Mouse (Mus musculus) lung, postnatal 0 days (tissue): ENCODE measurements around the gene Pitpnc1. TPM values are rescaled to one million over a fixed set of nuclear protein-coding genes. Genes with fewer than 3 reads are reported as not detected.
A peak's percentile ranks its signal among the peaks of the same experiment; 100 is the strongest.
"Not testable (repeated sequence)": the region's sequence is repeated elsewhere in the genome, so short reads cannot be mapped to it uniquely, and the experiment has no call there.

Source experiments
- ATAC-seq: fragments of 200-750 bp; cut with Nextera tagmentation; 2 replicates; pipeline ENCODE4 v1.8.0; 2017; ENCODE audit warnings: moderate library complexity
- DNase-seq: peaks from one replicate; pipeline ENCODE4 v3.0.0-alpha.2; 2016; ENCODE audit warnings: low spot score
- H3K27ac ChIP-seq: fragments of 300-500 bp; sonication (generic); 2 replicates; pipeline ENCODE4 v1.5.1; 2014; ENCODE audit warnings: antibody characterized with exemption, mild to moderate bottlenecking, low read length, mixed read lengths
- H3K27me3 ChIP-seq: fragments of 300-500 bp; sonication (generic); replicated peaks from 2 replicates; pipeline ENCODE4 v1.6.1; 2014; ENCODE audit warnings: low read length, mixed read lengths; ENCODE audit not compliant: insufficient read depth
- H3K36me3 ChIP-seq: fragments of 300-500 bp; sonication (generic); 2 replicates; pipeline ENCODE4 v1.6.1; 2014; ENCODE audit warnings: low read length, mixed read lengths; ENCODE audit not compliant: insufficient read depth
- H3K4me1 ChIP-seq: fragments of 300-500 bp; sonication (generic); 2 replicates; pipeline ENCODE4 v1.6.1; 2014; ENCODE audit warnings: antibody characterized with exemption, low read depth, low read length, mixed read lengths; ENCODE audit not compliant: insufficient read depth
- H3K4me2 ChIP-seq: fragments of 300-500 bp; sonication (generic); replicated peaks from 2 replicates; pipeline ENCODE4 v1.6.1; 2014; ENCODE audit warnings: low read depth, mild to moderate bottlenecking, low read length, moderate library complexity, mixed read lengths
- H3K4me3 ChIP-seq: fragments of 300-500 bp; sonication (generic); 2 replicates; pipeline ENCODE4 v1.5.1; 2014; ENCODE audit warnings: low read depth, low read length
- H3K9ac ChIP-seq: fragments of 300-500 bp; sonication (generic); replicated peaks from 2 replicates; pipeline ENCODE4 v1.6.1; 2014; ENCODE audit warnings: low read depth, mild to moderate bottlenecking
- H3K9me3 ChIP-seq: fragments of 300-500 bp; sonication (generic); 2 replicates; pipeline ENCODE4 v1.6.1; 2016; ENCODE audit warnings: low read length, mixed read lengths
- CTCF ChIP-seq: IDR thresholded peaks from 2 replicates; pipeline ENCODE4 v1.5.1; 2016; ENCODE audit warnings: antibody characterized with exemption, mild to moderate bottlenecking
- EP300 ChIP-seq: IDR thresholded peaks from 2 replicates; pipeline ENCODE4 v1.6.1; 2016; ENCODE audit warnings: antibody characterized with exemption, mild to moderate bottlenecking, control low read depth
- WGBS: fragments of 180-500 bp; shearing (Covaris S2); extraction: QIAGEN DNeasy Blood & Tissue Kit; methylation state at CpG from one replicate; pipeline ENCODE4 v1.1.7; 2014; 5-methylcytosine and 5-hydroxymethylcytosine counted together
- polyA plus RNA-seq: library from polyadenylated mRNA; unstranded; fragments of >200 nt; fragmentation: Nextera tagmentation; extraction: Ambion mirVana; gene quantifications from 2 replicates; pipeline ENCODE4 v1.2.1, GENCODE M21; 2015

Pitpnc1 gene
- polyA plus RNA-seq, 1 experiment from 2014 or later, result 16.3 TPM

GRCm38 (mm10) chr11:107509631-107510338 lies 39.3 kb upstream of the Pitpnc1 start:
- Histone ChIP-seq H3K4me1 (no peaks in the 10 kb centered on the region; the same call in 1 of the 2 replicates), H3K4me3 (no peak overlapping the region), H3K4me2 (no peak overlapping the region), H3K27me3 (no peaks in the 10 kb centered on the region), H3K9me3 (no peaks in the 10 kb centered on the region), H3K9ac (no peak overlapping the region), H3K27ac (no peak overlapping the region), H3K36me3 (no peaks in the 10 kb centered on the region)
- WGBS, result 23% methylated on average over 11 of the region's 11 CpGs
- ATAC-seq, result peak; percentile 22
- DNase-seq, result peak; percentile 40
- TF ChIP-seq EP300 (no peak), CTCF (peak; percentile 57)

DNA sequence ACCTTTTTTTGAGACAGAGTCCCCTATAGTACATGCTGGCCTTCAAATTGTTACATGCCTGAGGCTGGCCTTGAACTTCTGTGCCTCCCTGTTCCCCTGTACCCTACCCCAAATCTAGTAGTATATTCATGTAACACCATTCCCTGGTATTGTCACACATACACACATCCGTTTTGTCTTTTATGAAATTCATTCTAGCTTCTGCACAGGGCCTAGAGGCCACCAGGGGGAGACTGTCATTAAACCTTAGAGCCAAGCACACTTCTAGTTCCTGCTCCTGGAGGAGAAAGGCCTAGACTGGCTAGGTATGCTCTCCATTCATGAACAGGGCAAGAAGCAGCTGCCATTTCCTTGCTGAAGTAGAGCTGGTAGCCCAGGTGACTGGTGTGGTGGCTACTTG lies 35.8 kb upstream of the Pitpnc1 start:
- H3K4me2 ChIP-seq, result no peak overlapping the region
- H3K9ac ChIP-seq, result no peak overlapping the region
- no peak overlapping the region for H3K27ac ChIP-seq
- ATAC-seq (no peak), DNase-seq (peak; percentile 47)
- H3K27me3 ChIP-seq, result no peaks in the 10 kb centered on the region
- TF ChIP-seq CTCF, result peak; percentile 64
- no peak for TF ChIP-seq EP300
- H3K4me1 ChIP-seq, result no peaks in the 10 kb centered on the region; the same call in 1 of the 2 replicates
- 48% methylated on average over 1 of the region's 1 CpGs for WGBS
- no peaks in the 10 kb centered on the region for H3K9me3 ChIP-seq
- H3K4me3 ChIP-seq, result no peak overlapping the region
- no peaks in the 10 kb centered on the region for H3K36me3 ChIP-seq

DNA sequence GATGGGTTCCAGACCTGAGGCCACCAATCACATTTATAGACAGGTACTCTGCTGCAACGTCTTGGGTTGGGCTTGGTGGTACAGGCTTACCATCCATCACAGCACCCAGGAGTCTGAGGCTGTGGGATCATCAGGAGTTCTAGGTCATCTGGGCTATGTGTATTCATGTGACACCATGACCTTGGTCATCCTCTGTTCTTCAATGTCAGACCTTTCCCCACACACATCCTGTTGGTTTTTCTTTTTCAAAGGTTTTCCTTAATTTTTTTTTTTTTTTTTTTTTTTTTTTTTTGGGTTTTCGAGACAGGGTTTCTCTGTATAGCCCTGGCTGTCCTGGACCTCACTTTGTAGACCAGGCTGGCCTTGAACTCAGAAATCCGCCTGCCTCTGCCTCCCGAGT lies 33.9 kb upstream of the Pitpnc1 start:
- H3K36me3 ChIP-seq, ATAC-seq, H3K9ac ChIP-seq, H3K4me1 ChIP-seq, H3K27me3 ChIP-seq, H3K9me3 ChIP-seq, H3K4me2 ChIP-seq, H3K27ac ChIP-seq, H3K4me3 ChIP-seq, DNase-seq: not testable (repeated sequence)
- WGBS, result 93% methylated on average over 3 of the region's 4 CpGs

DNA sequence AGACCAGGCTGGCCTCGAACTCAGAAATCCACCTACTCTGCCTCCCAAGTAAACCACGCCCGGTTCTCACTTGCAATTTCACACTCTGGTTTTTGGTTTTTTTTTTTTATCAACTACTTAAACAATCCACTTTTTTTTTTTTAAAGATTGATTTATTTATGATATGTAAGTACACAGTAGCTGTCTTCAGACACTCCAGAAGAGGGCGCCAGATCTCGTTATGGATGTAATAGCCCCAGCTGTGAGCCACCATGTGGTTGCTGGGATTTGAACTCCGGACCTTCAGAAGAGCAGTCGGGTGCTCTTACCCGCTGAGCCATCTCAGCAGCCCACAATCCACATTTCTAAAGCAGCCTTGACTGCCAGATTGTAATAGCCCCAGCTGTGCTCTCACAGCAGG lies 32.3 kb upstream of the Pitpnc1 start:
- H3K27me3 ChIP-seq, result no peaks in the 10 kb centered on the region
- no peaks in the 10 kb centered on the region for H3K9me3 ChIP-seq
- H3K4me3 ChIP-seq, result no peak overlapping the region
- no peak for ATAC-seq
- H3K27ac ChIP-seq, result no peak overlapping the region
- no peaks in the 10 kb centered on the region for H3K4me1 ChIP-seq
- peak; percentile 27; the same call in 1 of the 2 replicates for TF ChIP-seq CTCF
- no peak for TF ChIP-seq EP300
- no peak overlapping the region for H3K9ac ChIP-seq
- peaks cover 1% of the 10 kb centered on the region; the same call in 1 of the 2 replicates for H3K36me3 ChIP-seq
- H3K4me2 ChIP-seq, result no peak overlapping the region
- DNase-seq, result no peak
- WGBS, result 81% methylated on average over 8 of the region's 8 CpGs

DNA sequence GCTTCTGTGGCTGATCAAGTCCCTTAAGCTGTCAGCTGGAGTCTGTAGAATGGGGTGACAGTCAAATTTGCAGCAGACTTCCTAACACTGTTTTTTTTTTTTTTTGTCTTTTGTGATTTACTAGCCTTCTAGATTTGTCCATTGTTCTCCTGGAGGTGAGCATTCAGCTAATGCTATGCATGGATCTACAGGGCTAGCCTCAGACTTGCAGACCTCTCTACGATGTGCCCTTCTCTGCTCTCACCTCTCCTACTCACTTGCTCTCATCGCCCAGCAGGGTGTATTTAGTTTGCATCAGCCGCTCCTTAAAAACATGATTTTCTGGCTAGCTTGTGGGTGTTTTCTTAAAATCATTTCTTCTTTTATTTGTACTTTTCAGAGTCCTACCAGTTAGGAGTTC lies 13.8 kb upstream of the Pitpnc1 start:
- 85% methylated on average over 3 of the region's 3 CpGs for WGBS
- TF ChIP-seq EP300 (no peak), CTCF (no peak)
- H3K9me3 ChIP-seq, result no peaks in the 10 kb centered on the region
- H3K27me3 ChIP-seq, result no peaks in the 10 kb centered on the region
- H3K4me2 ChIP-seq, result no peak overlapping the region
- ATAC-seq (no peak), DNase-seq (no peak)
- no peak overlapping the region for H3K4me3 ChIP-seq
- H3K4me1 ChIP-seq, result peaks cover 6% of the 10 kb centered on the region; the same call in 1 of the 2 replicates
- H3K27ac ChIP-seq, result no peak overlapping the region
- peaks cover 29% of the 10 kb centered on the region for H3K36me3 ChIP-seq
- no peak overlapping the region for H3K9ac ChIP-seq

DNA sequence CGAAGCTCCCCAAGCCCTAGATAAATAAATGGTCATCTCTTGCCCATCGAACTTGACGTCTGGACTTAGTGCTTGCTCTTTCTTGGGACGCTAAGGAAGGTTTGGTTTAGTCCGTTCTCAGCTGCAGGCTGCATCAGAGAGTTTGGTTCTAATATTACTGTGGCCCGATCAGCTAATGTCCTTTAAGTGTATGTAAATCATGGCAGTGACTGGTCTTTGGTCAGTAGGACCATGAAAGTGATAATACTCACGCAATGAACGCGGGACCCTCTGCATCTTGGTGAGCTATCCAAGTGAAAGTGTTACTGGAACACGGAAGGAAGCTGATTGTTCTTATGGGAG lies 9.3 kb upstream of the Pitpnc1 start:
- H3K4me2 ChIP-seq, result peak overlapping the region; percentile 75
- peaks cover 6% of the 10 kb centered on the region; the same call in 1 of the 2 replicates for H3K4me1 ChIP-seq
- 1% methylated on average over 10 of the region's 10 CpGs for WGBS
- no peaks in the 10 kb centered on the region for H3K36me3 ChIP-seq
- DNase-seq (peak; percentile 24), ATAC-seq (0 out of 2 replicates have a peak, but pooled peaks have one; percentile 3)
- no peaks in the 10 kb centered on the region for H3K27me3 ChIP-seq
- no peaks in the 10 kb centered on the region for H3K9me3 ChIP-seq
- H3K4me3 ChIP-seq, result peak overlapping the region; percentile 79
- no peak for TF ChIP-seq CTCF
- TF ChIP-seq EP300, result no peak
- peak overlapping the region; percentile 88 for H3K9ac ChIP-seq
- H3K27ac ChIP-seq, result peak overlapping the region; percentile 84
